Mouse (Mus musculus) gastrocnemius, adult 8-10 months (tissue): Measurements from ENCODE around the gene AU022252. TPM values are rescaled to one million over a fixed set of nuclear protein-coding genes. Genes with fewer than 3 reads are reported as not detected.
A peak's percentile ranks its signal among the peaks of the same experiment; 100 is the strongest.
"Not testable (repeated sequence)": the region's sequence is repeated elsewhere in the genome, so short reads cannot be mapped to it uniquely, and the experiment has no call there.

Source experiments
- DNase-seq, 2 experiments: peaks; one replicate each; pipeline ENCODE4 v3.0.0; 2022; ENCODE audit warnings: low spot score in 2 of 2
- total RNA-seq, 4 experiments: library from RNA; stranded (reverse); gene quantifications; 2 replicates each; pipeline ENCODE4 v1.2.4; 2022

The AU022252 gene
- total RNA-seq, result 10 to 100 TPM; 29.7 to 35.6 (median 31.5) TPM

GRCm38 (mm10) chr4:119232410-119233255 lies at the start of gene AU022252, which contains the start of gene P3h1:
Gene AU022252, minus strand, starts transcription at chr4:119232712.
Gene P3h1, plus strand, starts transcription at chr4:119232915.
- peak; percentile 97 to 98 for DNase-seq

DNA sequence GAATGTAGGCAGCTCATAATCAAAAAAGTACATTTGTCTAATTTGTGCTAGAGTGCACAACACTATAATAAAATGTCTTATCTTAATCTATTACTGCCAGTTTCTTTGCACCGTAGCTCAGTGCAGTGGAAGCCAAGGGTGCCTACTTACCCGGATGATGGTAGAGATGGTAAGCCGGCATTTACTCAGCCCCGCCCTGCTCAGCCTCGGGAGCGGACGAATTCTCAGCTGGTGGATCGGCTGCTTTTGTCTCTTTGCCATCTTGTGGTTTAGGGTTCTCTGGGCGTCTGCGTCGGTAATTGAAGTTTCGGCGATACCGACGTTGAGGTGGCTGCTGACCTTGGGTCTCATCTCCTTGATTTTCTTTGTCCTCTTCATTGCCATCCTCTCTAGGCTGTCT lies 46.3 kb upstream of the AU022252 start:
- DNase-seq, result not testable (repeated sequence)

- no peak for DNase-seq
Observed at GRCm38 (mm10) chr4:119275726-119276125, 43.2 kb upstream of the AU022252 start.

DNA sequence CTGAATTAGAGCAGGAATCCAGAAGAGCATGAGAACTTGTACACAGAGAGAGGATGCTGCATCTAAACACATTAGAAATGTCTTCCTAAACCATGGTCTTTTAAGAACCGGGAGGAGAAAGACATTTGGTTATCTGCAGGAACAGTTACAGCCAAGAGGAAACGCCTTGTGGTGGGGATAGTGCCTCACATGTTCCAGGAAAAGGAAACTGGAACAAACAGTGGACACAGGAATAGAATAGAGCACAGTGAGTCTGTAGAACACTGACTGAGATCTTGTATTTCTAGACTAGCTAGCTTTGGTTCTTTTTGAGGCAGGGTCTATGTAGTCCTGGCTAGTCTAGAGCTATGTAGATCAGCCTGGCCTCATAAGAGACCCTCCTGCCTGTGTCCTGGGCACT lies 42.7 kb upstream of the AU022252 start:
- DNase-seq, result no peak

GRCm38 (mm10) chr4:119274627-119275026 lies 42.1 kb upstream of the AU022252 start:
- no peak for DNase-seq

- no peak for DNase-seq
Observed at GRCm38 (mm10) chr4:119266606-119267005, 34.1 kb upstream of the AU022252 start.

GRCm38 (mm10) chr4:119263459-119263858 lies 30.9 kb upstream of the AU022252 start:
- DNase-seq, result no peak

GRCm38 (mm10) chr4:119262483-119262882 lies 30.0 kb upstream of the AU022252 start:
- DNase-seq, result no peak

DNA sequence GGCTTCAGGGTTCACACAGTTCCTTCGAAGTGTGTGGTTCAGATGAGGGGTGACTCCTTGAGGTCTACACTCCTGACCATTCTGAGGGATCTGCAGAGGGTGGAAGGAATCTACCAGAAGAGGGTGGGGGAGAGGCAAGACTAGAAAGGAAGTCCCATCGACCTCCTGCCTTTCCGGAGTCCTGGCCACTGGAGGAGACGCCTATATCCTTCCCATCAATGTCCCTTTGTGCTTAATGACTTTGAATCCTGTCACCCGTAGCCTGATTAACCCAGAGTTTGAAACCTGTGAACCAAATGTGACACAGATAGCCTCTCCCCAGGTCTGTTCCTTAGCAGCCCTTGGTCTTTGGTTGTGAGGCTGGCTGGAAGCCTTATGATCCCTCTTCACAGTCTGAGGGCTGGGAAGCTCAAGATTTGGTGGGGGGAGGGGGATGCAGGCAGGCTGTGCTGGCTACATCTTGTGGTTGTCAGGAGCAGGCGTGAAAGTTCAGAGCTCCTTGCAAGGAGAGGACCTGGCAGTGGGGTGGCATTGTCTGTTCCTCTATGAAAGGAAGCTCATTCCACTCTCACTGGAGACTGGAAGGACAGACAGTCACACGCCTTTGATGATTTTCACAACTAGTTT lies 28.7 kb upstream of the AU022252 start:
- no peak for DNase-seq

- DNase-seq, result no peak
Observed at GRCm38 (mm10) chr4:119259344-119260254, 27.1 kb upstream of the AU022252 start.

GRCm38 (mm10) chr4:119257083-119257482 lies 24.6 kb upstream of the AU022252 start:
- no peak for DNase-seq

GRCm38 (mm10) chr4:119255351-119255750 lies 22.8 kb upstream of the AU022252 start, which contains the start of gene Cldn19:
Gene Cldn19, plus strand, starts transcription at chr4:119255414.
- no peak for DNase-seq

GRCm38 (mm10) chr4:119254012-119254618 lies 21.6 kb upstream of the AU022252 start:
- no peak for DNase-seq

- DNase-seq, result no peak
Observed at GRCm38 (mm10) chr4:119252025-119252808, 19.7 kb upstream of the AU022252 start.

DNA sequence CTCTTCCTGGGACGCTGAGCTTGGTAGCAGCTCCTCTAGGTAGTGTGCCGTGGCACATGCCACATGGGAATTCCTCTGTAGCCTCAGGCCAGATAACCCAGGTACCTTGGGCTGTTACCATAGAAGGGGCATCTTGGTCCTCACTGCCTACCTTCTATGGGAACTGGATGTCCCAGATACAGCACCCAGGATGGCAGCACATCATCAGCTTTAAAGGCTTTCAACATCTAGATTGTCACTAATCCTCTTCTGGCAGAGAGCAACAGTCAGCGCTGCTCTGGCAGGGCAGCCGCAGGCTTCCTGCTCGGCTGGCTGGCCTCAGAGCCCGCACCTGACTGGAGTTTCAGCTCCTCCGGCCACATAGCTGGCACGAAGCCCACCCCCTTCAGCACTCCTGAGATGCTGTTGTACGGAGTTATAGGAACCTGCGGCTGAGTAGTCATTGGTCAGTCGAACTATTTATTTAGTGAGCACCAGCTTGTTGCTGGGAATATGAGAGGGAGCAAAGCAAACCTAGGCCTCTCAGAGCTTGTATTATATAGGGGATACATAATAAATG lies 16.0 kb upstream of the AU022252 start:
- DNase-seq, result no peak

DNA sequence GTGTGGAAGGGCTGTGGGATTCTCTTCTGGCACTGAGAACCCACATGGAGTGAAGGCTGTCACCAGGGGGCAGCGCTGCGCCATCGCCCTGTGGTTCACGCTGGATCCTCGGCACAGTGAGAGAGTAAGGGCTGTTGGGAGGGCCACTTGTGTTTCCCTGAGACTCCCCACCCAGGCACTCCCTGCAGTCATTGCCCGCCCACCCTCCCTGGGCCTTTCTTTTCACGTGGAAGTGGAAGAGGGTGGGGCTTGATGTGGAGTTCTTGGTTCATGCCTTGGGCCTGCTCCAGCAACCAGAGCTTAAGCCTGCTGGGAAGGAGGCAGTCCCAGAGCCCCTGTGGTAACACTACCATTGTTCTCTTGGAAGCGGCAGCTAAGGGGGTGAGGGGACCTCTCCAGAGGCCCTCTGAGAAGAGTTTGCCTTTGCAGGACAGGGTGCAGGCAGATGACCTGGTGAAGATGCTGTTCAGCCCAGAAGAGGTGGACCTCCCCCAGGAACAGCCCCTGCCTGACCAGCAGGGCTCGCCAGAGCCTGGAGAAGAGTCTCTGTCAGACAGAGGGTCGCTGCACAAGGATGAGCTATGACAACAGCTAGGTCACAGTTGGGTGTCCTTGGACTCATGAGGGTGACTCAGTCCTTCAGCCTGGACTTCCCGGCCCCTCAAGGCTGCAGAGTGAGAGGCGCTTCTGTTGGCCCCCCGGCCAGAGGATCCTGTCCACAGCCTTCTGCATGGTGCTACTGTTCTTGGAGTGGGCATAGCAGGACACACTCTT lies 15.1 kb upstream of the AU022252 start:
- peak; percentile 55 to 57 for DNase-seq

- DNase-seq, result no peak
Observed at GRCm38 (mm10) chr4:119246688-119247225, 14.2 kb upstream of the AU022252 start.

DNA sequence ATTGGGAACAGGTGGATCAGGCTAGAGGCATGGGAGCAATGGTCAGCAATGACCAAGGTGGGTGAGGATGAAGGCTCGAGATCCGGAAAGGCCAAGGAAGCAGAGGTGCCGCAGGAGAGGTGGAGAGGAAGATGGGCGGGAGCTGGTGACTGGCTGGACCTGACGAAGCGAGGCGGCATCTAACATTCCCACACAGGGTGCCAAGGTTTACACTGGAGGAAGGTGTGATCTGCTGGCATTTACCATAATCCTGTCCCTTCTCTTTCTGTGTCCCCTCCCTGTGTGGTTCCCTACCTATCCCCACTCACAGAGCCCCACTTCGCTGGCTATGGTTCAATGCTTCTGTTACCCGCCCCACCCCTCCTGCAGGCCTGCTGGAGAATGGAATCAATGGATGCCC lies 13.4 kb upstream of the AU022252 start:
- no peak for DNase-seq

DNA sequence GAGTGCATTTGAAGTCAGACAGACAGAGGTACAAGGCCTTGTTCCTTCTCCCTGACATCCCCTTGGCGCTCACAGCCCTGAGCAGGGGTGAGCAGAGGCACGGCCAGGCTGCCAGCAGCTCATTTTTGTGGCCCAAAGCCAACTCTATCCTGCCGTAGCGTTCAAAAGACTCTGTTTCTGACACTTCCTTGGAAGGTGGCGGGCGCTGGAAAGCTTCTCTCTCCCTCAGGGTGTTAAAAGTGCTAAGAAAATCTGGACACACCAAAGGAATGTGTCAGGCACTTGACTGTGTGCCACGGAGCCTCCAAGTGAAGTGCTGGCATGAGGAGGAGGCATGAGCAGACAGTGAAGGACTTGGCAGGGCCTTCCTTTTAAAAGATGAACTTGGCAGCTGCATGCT lies 13.0 kb upstream of the AU022252 start:
- no peak for DNase-seq
